13 mouse cellular contexts compared by ENCODE assay signal in genomic region chr2:70902196-70902595, GRCm38 (mm10).
"Had no signal": no experiment of that assay in that cellular context is flagged by ENCODE, and none has a peak within 500 bp of the region (broad histone marks: within the 10 kb centered on the region; RNA-seq: fewer than 3 reads in every experiment).

No protein-coding gene starts in this region.

- ATAC-seq: liver, embryonic 12.5 days had no signal

- H3K9ac ChIP-seq: kidney, embryonic 15.5 days; limb, embryonic 15.5 days; liver, embryonic 12.5 days; lung, embryonic 14.5 days; midbrain, embryonic 12.5 days; neural tube, embryonic 13.5 days had no signal

- H3K27ac ChIP-seq: kidney, embryonic 15.5 days; limb, embryonic 15.5 days; liver, embryonic 12.5 days; midbrain, embryonic 12.5 days had no signal

- H3K4me1 ChIP-seq: kidney, embryonic 15.5 days; liver, embryonic 12.5 days; midbrain, embryonic 12.5 days had no signal

- DNase-seq: kidney, postnatal 14 days; layer of hippocampus, adult 9-11 months; lung, postnatal 10 days; lung, postnatal 4 days; retina, postnatal 1 day; spleen, adult 18-20 months; thymus, postnatal 4 days had no signal

- H3K4me2 ChIP-seq: kidney, embryonic 15.5 days; limb, embryonic 15.5 days; midbrain, embryonic 12.5 days; neural tube, embryonic 13.5 days had no signal

- H3K9me3 ChIP-seq: kidney, embryonic 15.5 days; limb, embryonic 15.5 days; liver, embryonic 12.5 days; midbrain, embryonic 12.5 days; neural tube, embryonic 13.5 days had no signal

- H3K36me3 ChIP-seq: kidney, embryonic 15.5 days; limb, embryonic 15.5 days; liver, embryonic 12.5 days; midbrain, embryonic 12.5 days; neural tube, embryonic 13.5 days had no signal

- H3K4me3 ChIP-seq: kidney, embryonic 15.5 days; limb, embryonic 15.5 days; liver, embryonic 12.5 days; midbrain, embryonic 12.5 days; neural tube, embryonic 13.5 days had no signal

- H3K27me3 ChIP-seq: kidney, embryonic 15.5 days; limb, embryonic 15.5 days; midbrain, embryonic 12.5 days; neural tube, embryonic 13.5 days had no signal
